Mouse (Mus musculus) spleen, postnatal 0 days (tissue): Measurements from ENCODE around the gene Dlg5. TPM values are rescaled to one million over a fixed set of nuclear protein-coding genes. Genes with fewer than 3 reads are reported as not detected.

Experiments
- polyA plus RNA-seq: library from polyadenylated mRNA; unstranded; fragments of >200 nt; fragmentation: Nextera tagmentation; extraction: Ambion mirVana; gene quantifications from 2 replicates; pipeline ENCODE4 v1.2.1, GENCODE M21; 2015

The Dlg5 gene
- polyA plus RNA-seq: 2.1 and 2.9 TPM in 2 replicates

GRCm38 (mm10) chr14:24245177-24246081 is at the start of gene Dlg5:
TSS of gene Dlg5 (minus strand) at chr14:24245920.

GRCm38 (mm10) chr14:24292914-24293313 is 47.2 kb upstream of the Dlg5 start, which contains the start of gene E330034G19Rik:
TSS of gene E330034G19Rik (plus strand) at chr14:24293214.

Other genes with a start within 250 kb of the Dlg5 start
- gene Kcnma1, start 231.4 kb downstream of the Dlg5 start, polyA plus RNA-seq: 0.05 and 0.22 TPM in 2 replicates
- not detected in 2 replicates for gene E330034G19Rik, start 47.3 kb upstream of the Dlg5 start, polyA plus RNA-seq
- gene Polr3a, start 241.1 kb upstream of the Dlg5 start, polyA plus RNA-seq: 8.3 and 8.9 TPM in 2 replicates
- gene Rps24, start 241.2 kb upstream of the Dlg5 start, polyA plus RNA-seq: 1,198 and 1,282 TPM in 2 replicates